Comparison of ENCODE assay signal across 13 mouse cellular contexts in the genomic region with DNA sequence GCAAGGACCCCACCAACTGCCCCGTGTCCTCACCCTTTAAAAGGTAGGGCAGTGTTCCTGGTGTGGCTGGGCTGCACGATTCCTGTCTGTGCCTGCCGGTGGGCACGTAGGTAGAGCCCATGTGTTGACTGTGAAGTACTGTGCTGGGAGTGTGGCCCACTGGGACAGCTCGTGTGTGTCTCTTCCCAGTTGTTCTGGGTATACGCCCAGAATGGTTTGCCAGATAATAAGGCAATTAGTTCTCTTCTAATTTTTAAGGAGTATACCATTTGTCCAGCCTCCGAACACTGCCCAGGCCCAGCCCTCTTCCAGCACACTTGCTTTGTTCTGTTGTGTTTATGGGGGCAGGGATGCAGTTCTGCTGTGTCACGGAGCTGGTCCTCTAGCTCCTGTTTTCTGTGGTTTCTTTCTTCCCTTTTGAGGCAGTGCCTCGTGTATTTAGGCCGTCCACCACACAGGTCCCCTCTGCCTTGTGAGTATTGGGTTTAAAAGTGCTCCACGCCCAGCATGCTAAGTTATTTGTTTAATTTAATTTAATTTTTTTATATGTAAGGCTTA. TPM values are rescaled to one million over a fixed set of nuclear protein-coding genes. Genes with fewer than 3 reads are reported as not detected.
DNase-seq lines count a peak whose midpoint lies in the region; ATAC-seq and TF ChIP-seq lines count a peak whose summit lies in the region.
"Had no signal": no experiment of that assay in that cellular context is flagged by ENCODE, and none has a peak within 500 bp of the region (broad histone marks: within the 10 kb centered on the region; RNA-seq: fewer than 3 reads in every experiment).

No protein-coding gene starts in this region.

- no peak overlapping the region for H3K9ac ChIP-seq in intestine, embryonic 15.5 days
- H3K9ac ChIP-seq in intestine, embryonic 16.5 days (ENCODE audit: low read depth, low read length) = no peak overlapping the region
- H3K9ac ChIP-seq in heart, postnatal 0 days (replicated peaks; ENCODE audit: low read depth, low read length) = no peak overlapping the region
- H3K9ac ChIP-seq: embryonic facial prominence, embryonic 15.5 days had no signal

- H3K27me3 ChIP-seq in intestine, embryonic 15.5 days (replicated peaks) = no peaks in the 10 kb centered on the region
- no peaks in the 10 kb centered on the region for H3K27me3 ChIP-seq in intestine, embryonic 16.5 days (replicated peaks; ENCODE audit: control insufficient read depth, insufficient read depth, low read length)
- H3K27me3 ChIP-seq in heart, postnatal 0 days (ENCODE audit: control insufficient read depth, insufficient read depth, low read length) = no peaks in the 10 kb centered on the region
- no peaks in the 10 kb centered on the region for H3K27me3 ChIP-seq in myocyte (ENCODE audit: control insufficient read depth, insufficient read depth, insufficient read length)
- H3K27me3 ChIP-seq: embryonic facial prominence, embryonic 15.5 days had no signal

- H3ac ChIP-seq in myocyte (ENCODE audit: control insufficient read depth, insufficient read length) = no peak overlapping the region

- no peak for TF ChIP-seq POLR2A in myocyte (IDR thresholded peaks at IDR 0.05; ENCODE audit: insufficient read length, low read depth)

- no peak for TF ChIP-seq EP300 in heart, postnatal 0 days (IDR thresholded peaks at IDR 0.05; ENCODE audit: low read depth)

- no peak overlapping the region for H3K4me2 ChIP-seq in intestine, embryonic 15.5 days (replicated peaks)
- H3K4me2 ChIP-seq in intestine, embryonic 16.5 days (ENCODE audit: low read depth, low read length) = no peak overlapping the region
- no peak overlapping the region for H3K4me2 ChIP-seq in heart, postnatal 0 days (ENCODE audit: low read depth, low read length)
- H3K4me2 ChIP-seq in myocyte (ENCODE audit: low read depth) = peak overlapping the region; percentile 63
- H3K4me2 ChIP-seq: embryonic facial prominence, embryonic 15.5 days had no signal

- TF ChIP-seq CTCF in heart, postnatal 0 days (IDR thresholded peaks at IDR 0.05; ENCODE audit: low read depth) = no peak

- H3K4me1 ChIP-seq in intestine, embryonic 15.5 days (replicated peaks) = peaks cover 24% of the 10 kb centered on the region
- peaks cover 17% of the 10 kb centered on the region for H3K4me1 ChIP-seq in intestine, embryonic 16.5 days (ENCODE audit: control insufficient read depth, insufficient read depth, low read length)
- peaks cover 43% of the 10 kb centered on the region for H3K4me1 ChIP-seq in heart, postnatal 0 days (ENCODE audit: control insufficient read depth, insufficient read depth)

- no peak overlapping the region for H3K4me3 ChIP-seq in intestine, embryonic 15.5 days (replicated peaks)
- no peak overlapping the region for H3K4me3 ChIP-seq in intestine, embryonic 16.5 days (ENCODE audit: low read length)
- no peak overlapping the region for H3K4me3 ChIP-seq in heart, postnatal 0 days (ENCODE audit: low read depth, low read length)
- H3K4me3 ChIP-seq in myocyte = no peak overlapping the region
- H3K4me3 ChIP-seq: embryonic facial prominence, embryonic 15.5 days had no signal

- H3K36me3 ChIP-seq in intestine, embryonic 15.5 days = no peaks in the 10 kb centered on the region
- no peaks in the 10 kb centered on the region for H3K36me3 ChIP-seq in intestine, embryonic 16.5 days (ENCODE audit: control insufficient read depth, insufficient read depth, low read length)
- no peaks in the 10 kb centered on the region for H3K36me3 ChIP-seq in heart, postnatal 0 days (replicated peaks; ENCODE audit: control insufficient read depth, insufficient read depth, low read length)
- no peaks in the 10 kb centered on the region for H3K36me3 ChIP-seq in myocyte (ENCODE audit: control insufficient read depth, insufficient read depth)
- H3K36me3 ChIP-seq: embryonic facial prominence, embryonic 15.5 days had no signal

- peak; percentile 59 for DNase-seq in Muller cell, postnatal 12 days (ENCODE audit: inconsistent ontology term)
- DNase-seq in heart, postnatal 0 days (ENCODE audit: low spot score) = no peak
- no peak for DNase-seq in adipocyte (ENCODE audit: low spot score)
- no peak for DNase-seq in cerebellum, adult 8-10 months
- DNase-seq: thymus, postnatal 4 days had no signal

- peak overlapping the region; percentile 8; the same call in 1 of the 2 replicates for H3K27ac ChIP-seq in intestine, embryonic 15.5 days
- H3K27ac ChIP-seq in intestine, embryonic 16.5 days (ENCODE audit: low read length) = no peak overlapping the region
- peak overlapping the region; percentile 76 for H3K27ac ChIP-seq in heart, postnatal 0 days (ENCODE audit: low read depth)
- H3K27ac ChIP-seq: embryonic facial prominence, embryonic 15.5 days; kidney, postnatal 0 days had no signal

- ATAC-seq in intestine, embryonic 15.5 days = no peak
- no peak for ATAC-seq in intestine, embryonic 16.5 days
- no peak for ATAC-seq in heart, postnatal 0 days (ENCODE audit: insufficient read depth, low read depth)
- ATAC-seq in activated CD4-positive, CD25-positive, alpha-beta regulatory T cell, adult 4 months = no peak

- H3K9me3 ChIP-seq in intestine, embryonic 15.5 days = no peaks in the 10 kb centered on the region
- no peaks in the 10 kb centered on the region for H3K9me3 ChIP-seq in intestine, embryonic 16.5 days (ENCODE audit: control insufficient read depth, low read length)
- no peaks in the 10 kb centered on the region for H3K9me3 ChIP-seq in heart, postnatal 0 days (replicated peaks; ENCODE audit: control insufficient read depth, low read length)
- H3K9me3 ChIP-seq: embryonic facial prominence, embryonic 15.5 days had no signal

- 72% methylated on average over 11 of the region's 11 CpGs for WGBS in intestine, embryonic 15.5 days
- WGBS in intestine, embryonic 16.5 days = 73% methylated on average over 11 of the region's 11 CpGs
- 63% methylated on average over 11 of the region's 11 CpGs for WGBS in heart, postnatal 0 days

- peaks cover 79% of the 10 kb centered on the region for H3K79me2 ChIP-seq in myocyte (ENCODE audit: control insufficient read depth, insufficient read depth)

TF ChIP-seq in myocyte, 11 proteins besides CTCF, POLR2A, EP300 and RAD21:
- TF ChIP-seq POLR2AphosphoS2 (IDR thresholded peaks at IDR 0.05; ENCODE audit: insufficient read length, low read depth) = no peak
- TF ChIP-seq CEBPB (IDR thresholded peaks at IDR 0.05; ENCODE audit: insufficient read depth, poor library complexity, severe bottlenecking) = no peak
- no peak for TF ChIP-seq REST (IDR thresholded peaks at IDR 0.05; ENCODE audit: insufficient read depth, insufficient read length)
- TF ChIP-seq TCF12 (IDR thresholded peaks at IDR 0.05; ENCODE audit: insufficient read depth, poor library complexity, severe bottlenecking) = no peak
- no peak for TF ChIP-seq TCF3 (IDR thresholded peaks at IDR 0.05; ENCODE audit: insufficient read length, low read depth)
- no peak for TF ChIP-seq E2F4 (IDR thresholded peaks at IDR 0.05; ENCODE audit: insufficient read depth)
- no peak for TF ChIP-seq MAX (IDR thresholded peaks at IDR 0.05; ENCODE audit: low read depth)
- no peak for TF ChIP-seq MYOD1 (IDR thresholded peaks at IDR 0.05; ENCODE audit: control insufficient read depth in 1 of 3, insufficient read length in 2 of 3, low read depth in 2 of 3)
- TF ChIP-seq SRF (IDR thresholded peaks at IDR 0.05; ENCODE audit: control insufficient read depth, insufficient read length, low read depth) = no peak
- no peak for TF ChIP-seq MYOG (IDR thresholded peaks at IDR 0.05; ENCODE audit: control insufficient read depth in 1 of 3, insufficient read depth in 1 of 3, insufficient read length in 2 of 3, low read depth in 2 of 3)
- TF ChIP-seq USF1 (IDR thresholded peaks at IDR 0.05; ENCODE audit: low read depth) = no peak

RNA-seq across cellular contexts. Expression of gene Acot7, which starts 12.2 kb away (rescaled TPM):
- 57.8 and 60.0 TPM in 2 replicates for polyA plus RNA-seq in intestine, embryonic 15.5 days (2015; fragmentation: Nextera tagmentation; extraction: Ambion mirVana)
- 49.4 and 52.5 TPM in 2 replicates for polyA plus RNA-seq in intestine, embryonic 16.5 days (2015; fragmentation: Nextera tagmentation; extraction: Ambion mirVana)
- total RNA-seq in heart, postnatal 0 days (2014; rRNA removed; ENCODE audit: low replicate concordance) = 17.9 and 39.5 TPM in 2 replicates
- polyA plus RNA-seq in heart, postnatal 0 days (2015; fragmentation: Nextera tagmentation; extraction: Ambion mirVana) = 68.8 and 73.5 TPM in 2 replicates
- polyA plus RNA-seq in myocyte (2012; fragmentation: generic; extraction: Trizol) = 167 TPM
- 100 to 1,000 TPM; 134 to 172 TPM for polyA plus RNA-seq in activated CD4-positive, CD25-positive, alpha-beta regulatory T cell, adult 4 months (2017; shearing (Covaris generic))

RNA-seq across cellular contexts. Expression of gene Hes2, which starts 31.5 kb away (rescaled TPM):
- polyA plus RNA-seq in intestine, embryonic 15.5 days (2015; fragmentation: Nextera tagmentation; extraction: Ambion mirVana) = 0.30 and 0.42 TPM in 2 replicates
- 0.68 and 0.98 TPM in 2 replicates for polyA plus RNA-seq in intestine, embryonic 16.5 days (2015; fragmentation: Nextera tagmentation; extraction: Ambion mirVana)
- total RNA-seq in heart, postnatal 0 days (2014; rRNA removed; ENCODE audit: low replicate concordance) = not detected in 2 replicates
- not detected in 2 replicates for polyA plus RNA-seq in heart, postnatal 0 days (2015; fragmentation: Nextera tagmentation; extraction: Ambion mirVana)
- polyA plus RNA-seq in myocyte (2012; fragmentation: generic; extraction: Trizol) = not detected
- not detected for polyA plus RNA-seq in activated CD4-positive, CD25-positive, alpha-beta regulatory T cell, adult 4 months (2017; shearing (Covaris generic))
- total RNA-seq: gastrocnemius, adult 18-20 months; left cerebral cortex, postnatal 36 days had no signal

RNA-seq across cellular contexts. Expression of gene Espn, which starts 38.0 kb away (rescaled TPM):
- polyA plus RNA-seq in intestine, embryonic 15.5 days (2015; fragmentation: Nextera tagmentation; extraction: Ambion mirVana) = 29.2 and 30.8 TPM in 2 replicates
- polyA plus RNA-seq in intestine, embryonic 16.5 days (2015; fragmentation: Nextera tagmentation; extraction: Ambion mirVana) = 31.6 and 39.5 TPM in 2 replicates
- total RNA-seq in heart, postnatal 0 days (2014; rRNA removed; ENCODE audit: low replicate concordance) = 0.34 and 0.97 TPM in 2 replicates
- polyA plus RNA-seq in heart, postnatal 0 days (2015; fragmentation: Nextera tagmentation; extraction: Ambion mirVana) = 0.69 and 0.87 TPM in 2 replicates
- polyA plus RNA-seq in myocyte (2012; fragmentation: generic; extraction: Trizol) = 0.65 TPM
- 1 to 10 TPM; 6.9 to 8.3 TPM for polyA plus RNA-seq in activated CD4-positive, CD25-positive, alpha-beta regulatory T cell, adult 4 months (2017; shearing (Covaris generic))
